ENCODE assay signal across 10 mouse cellular contexts in genomic region chr2:117408241-117408640, GRCm38 (mm10).
"Had no signal": no experiment of that assay in that cellular context is flagged by ENCODE, and none has a peak within 500 bp of the region (broad histone marks: within the 10 kb centered on the region; RNA-seq: fewer than 3 reads in every experiment).

No protein-coding gene starts in this region.

- H3K9ac ChIP-seq: limb, embryonic 12.5 days; liver, embryonic 13.5 days; liver, postnatal 0 days; lung, embryonic 15.5 days; midbrain, embryonic 12.5 days had no signal

- DNase-seq: kidney, adult 8-10 months; kidney, postnatal 25 days; liver; liver, embryonic 13.5 days; liver, postnatal 0 days; right cerebral cortex, postnatal 25 days had no signal

- H3K4me2 ChIP-seq: limb, embryonic 12.5 days; liver, embryonic 13.5 days; lung, embryonic 15.5 days; midbrain, embryonic 12.5 days had no signal

- H3K27ac ChIP-seq: limb, embryonic 12.5 days; liver, embryonic 13.5 days; lung, embryonic 15.5 days; midbrain, embryonic 12.5 days had no signal

- H3K36me3 ChIP-seq: limb, embryonic 12.5 days; liver, embryonic 13.5 days; lung, embryonic 15.5 days; midbrain, embryonic 12.5 days had no signal

- H3K9me3 ChIP-seq: limb, embryonic 12.5 days; liver, embryonic 13.5 days; lung, embryonic 15.5 days; midbrain, embryonic 12.5 days had no signal

- H3K4me1 ChIP-seq: limb, embryonic 12.5 days; liver, embryonic 13.5 days; lung, embryonic 15.5 days had no signal

- ATAC-seq: liver, postnatal 0 days; midbrain, embryonic 16.5 days had no signal

- H3K27me3 ChIP-seq: liver, embryonic 13.5 days; lung, embryonic 15.5 days; midbrain, embryonic 12.5 days had no signal

- H3K4me3 ChIP-seq: limb, embryonic 12.5 days; liver, embryonic 13.5 days; lung, embryonic 15.5 days; midbrain, embryonic 12.5 days had no signal
